Mouse (Mus musculus) frontal cortex, adult 2 months (tissue): Measurements from ENCODE around the gene Ccdc13. TPM values are rescaled to one million over a fixed set of nuclear protein-coding genes. Genes with fewer than 3 reads are reported as not detected.

Experiments used
- DNase-seq, 2 experiments: peaks; one replicate each; pipeline ENCODE4 v3.0.0; 2022; ENCODE audit warnings: low spot score in 1 of 2; ENCODE audit errors: extremely low spot score in 1 of 2
- polyA plus RNA-seq: library from polyadenylated mRNA; depleted of rRNA; stranded (reverse); fragments of >200 nt; gene quantifications from 2 replicates; pipeline ENCODE4 v1.2.3, GENCODE M21; 2012; rRNA removed

The Ccdc13 gene
- polyA plus RNA-seq, 1 experiment = 12.6 TPM

DNA sequence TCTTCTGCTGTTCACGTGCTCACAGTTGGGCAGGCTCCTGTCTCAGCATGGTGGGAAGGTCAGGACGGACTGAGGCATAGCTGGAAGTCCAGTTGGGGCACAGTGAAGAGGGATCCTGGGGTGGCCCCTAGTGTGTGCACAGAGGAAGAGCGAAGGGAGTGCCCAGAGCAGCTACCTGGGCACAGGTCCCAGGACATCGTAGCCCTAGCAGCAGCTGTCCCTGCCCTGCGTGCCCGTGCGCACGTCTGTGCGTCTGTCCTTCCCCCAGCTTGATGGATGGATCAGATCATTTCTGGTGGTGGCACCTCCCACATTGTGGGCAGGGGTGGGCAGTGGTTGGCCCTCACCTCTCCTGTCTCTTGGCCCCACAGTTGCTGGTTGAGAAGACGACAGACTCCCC, 77.0 kb downstream of the Ccdc13 start:
- no peak for DNase-seq

DNA sequence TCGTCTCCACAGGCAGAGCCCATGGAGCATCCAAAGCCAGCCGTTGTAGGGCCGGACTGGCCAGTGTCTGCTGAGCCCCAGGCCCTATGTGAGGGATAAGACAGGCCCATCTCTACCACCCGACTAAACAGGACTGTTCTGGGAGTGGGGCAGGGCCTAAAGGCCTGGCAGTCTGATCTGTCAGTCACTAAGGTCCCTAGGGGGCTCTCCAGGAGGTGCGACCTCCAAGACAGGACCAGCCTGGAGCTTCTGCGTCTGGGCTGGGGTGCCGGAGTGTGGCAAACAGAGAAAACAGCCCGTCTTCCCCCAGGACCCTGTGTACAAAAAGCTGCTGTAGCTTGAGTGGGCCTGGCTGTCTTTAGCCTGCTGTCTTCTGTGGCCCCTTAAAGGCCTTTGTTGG, 77.5 kb downstream of the Ccdc13 start:
- DNase-seq = no peak

DNA sequence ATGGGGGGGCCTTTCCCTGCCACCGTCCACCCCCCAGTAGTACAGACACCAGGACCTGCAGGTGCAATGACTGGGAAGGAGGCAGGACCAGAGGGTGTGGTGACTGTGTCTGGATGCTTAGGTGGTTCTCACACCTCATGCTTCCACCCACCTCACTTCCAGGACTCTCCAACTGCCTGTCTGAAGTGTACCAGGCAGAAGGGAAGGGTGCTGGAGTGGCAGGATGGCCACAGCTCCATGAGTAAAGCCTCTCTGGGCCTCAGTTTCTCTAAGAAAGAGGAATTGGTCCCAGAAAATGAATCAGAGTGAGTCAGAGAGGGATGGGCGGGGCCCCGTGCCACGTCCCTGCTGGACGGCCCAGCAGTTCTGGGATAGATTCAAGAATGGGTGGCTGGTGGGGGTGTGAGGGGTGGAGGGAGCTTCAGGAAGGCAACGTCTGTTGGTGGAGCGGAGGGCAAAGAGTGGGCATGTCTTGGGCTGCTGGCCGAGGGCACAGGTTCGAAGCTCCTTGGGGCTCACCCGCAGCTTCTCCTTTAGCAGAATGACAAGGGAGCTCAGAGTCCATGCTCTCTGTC, 78.1 kb downstream of the Ccdc13 start:
- no peak for DNase-seq

DNA sequence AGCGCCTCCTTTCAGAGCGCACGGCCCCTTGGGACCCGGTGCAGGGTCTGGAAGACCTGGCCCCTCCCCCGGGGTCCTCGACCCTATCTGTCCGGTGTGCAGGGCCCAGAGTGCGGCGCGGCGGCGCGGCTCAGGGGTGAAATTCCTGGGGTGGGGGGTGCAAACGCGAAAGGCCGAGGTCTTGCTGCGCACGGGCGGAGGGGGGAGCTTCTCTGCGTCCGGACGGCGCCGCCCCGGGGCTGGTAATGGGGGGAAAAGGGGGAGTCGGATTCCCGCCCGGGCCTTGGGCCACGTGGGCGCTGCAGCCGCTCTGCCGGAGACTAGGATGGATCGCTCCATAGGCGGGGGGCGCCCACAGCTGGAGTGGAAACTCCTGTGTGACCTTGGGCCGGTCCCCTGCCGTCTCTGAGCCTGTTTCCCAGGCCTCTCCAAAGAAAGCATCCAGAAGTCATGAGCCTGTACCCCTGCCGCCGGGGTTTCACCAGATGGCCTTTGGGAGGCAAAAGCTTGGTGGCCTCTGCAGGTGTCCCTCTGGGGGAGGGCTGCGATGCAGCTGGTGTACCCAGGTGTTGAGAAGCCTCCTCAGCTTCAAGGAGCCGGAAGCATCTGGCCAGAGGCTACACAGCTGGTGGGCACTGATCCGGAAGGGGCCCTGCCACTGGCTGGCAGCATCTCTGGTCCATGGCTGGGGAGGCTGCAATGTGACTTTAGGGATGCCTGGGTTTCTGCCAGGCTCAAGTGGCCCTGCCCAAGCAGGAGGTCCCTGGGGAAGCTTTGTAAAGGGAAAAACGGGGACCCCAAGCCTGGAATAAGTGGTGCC, 78.8 kb downstream of the Ccdc13 start:
- peak in 1 of 2 experiments; percentile 59 for DNase-seq

DNA sequence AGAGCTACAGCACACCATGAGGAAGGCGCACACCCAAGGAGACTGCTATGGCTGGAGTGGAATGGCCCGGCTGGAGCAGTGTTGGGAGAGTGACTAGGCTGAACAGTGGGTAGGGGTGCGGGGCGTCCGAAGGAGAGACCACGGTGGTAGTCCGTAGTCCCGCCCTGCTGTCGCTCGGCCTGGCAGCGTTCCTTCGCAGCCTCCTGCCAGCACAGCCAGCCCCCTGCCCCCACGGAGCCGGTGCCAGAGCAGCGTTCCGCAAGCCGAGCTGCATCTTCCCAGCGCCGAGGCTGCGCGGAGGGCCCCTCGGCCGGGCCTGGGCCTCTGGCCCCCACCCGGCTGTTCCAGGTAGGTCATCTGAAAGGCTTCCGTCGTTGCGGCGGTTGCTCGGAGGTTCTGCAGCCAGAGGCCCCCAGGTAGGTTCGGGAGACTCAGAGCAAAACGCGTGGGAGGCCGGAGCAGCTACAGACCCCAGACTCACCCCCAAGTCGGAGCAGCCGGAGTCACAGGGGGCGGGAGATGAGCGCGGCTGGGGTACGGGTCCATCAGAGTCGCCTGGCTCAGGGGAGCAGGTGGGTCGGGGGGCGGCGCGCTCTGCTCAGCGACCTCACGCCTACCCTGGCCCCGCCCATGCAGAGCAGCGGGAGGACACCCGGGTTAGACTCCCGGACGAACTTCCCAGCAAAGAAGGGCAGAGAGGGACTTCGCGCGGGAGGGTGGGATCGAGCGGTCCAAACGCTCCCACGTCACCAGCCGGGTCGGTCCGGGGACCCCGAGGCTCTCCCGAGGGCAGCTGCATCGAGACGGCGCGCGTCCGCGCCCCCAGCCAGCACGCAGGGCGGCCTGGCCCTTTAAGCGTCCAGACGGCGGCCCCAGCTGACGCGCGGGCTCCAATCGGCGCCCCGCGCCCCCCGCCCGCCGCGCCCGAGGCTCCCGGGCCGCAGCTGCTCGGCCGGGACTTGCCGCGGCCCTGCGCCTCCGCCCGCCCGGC, 79.9 kb downstream of the Ccdc13 start, which contains the start of gene Zfp651:
Gene Zfp651, plus strand, starts transcription at position 240 of the 991 bp plus-strand sequence.
- DNase-seq = peak in 1 of 2 experiments; percentile 70

DNA sequence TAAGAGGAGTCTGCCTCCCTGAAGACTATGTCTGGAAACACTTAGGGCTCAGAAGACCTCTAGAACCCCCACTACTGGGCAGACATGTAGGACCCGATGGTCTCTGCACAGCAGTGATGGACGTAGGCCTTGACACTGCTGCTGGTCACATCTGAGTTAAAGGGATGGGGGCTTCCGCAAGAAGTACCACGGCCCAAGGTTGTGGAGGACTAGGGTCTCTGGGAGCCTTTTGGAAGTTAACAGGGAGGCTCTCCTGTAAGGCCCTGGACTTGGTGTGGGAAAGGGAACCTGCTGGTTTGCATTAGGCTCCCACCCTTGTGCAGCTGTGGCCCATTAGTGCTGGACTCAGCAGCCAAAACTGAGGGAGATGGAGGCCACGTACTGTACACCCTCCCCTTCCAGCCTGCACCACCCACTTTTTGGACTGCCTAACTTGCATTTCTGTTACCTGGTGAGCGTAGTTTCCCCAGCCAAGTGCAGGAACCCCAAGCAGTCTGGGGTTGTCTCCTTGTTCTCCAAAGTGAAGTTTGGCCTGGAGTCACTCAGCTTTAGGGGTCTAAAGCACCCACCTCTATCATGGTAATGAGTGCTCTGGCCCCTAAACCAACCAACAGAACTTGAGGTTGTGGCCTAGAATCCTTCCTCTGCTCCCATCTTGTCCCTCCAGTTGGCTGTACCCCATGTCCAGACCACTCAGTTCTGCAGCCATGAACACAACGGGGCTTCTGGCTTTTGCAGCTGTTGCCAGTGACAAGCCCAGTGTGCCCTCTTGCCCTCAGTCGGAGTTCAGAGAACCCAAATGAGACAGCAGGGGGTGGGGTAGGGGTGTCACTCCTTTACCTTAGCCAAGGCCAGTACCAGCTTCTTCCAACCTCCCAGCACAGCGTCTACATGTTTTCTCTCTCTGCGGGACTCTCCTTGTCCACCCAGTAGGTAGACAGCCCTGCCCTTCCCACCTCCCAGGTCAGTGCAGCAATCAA, 81.1 kb downstream of the Ccdc13 start:
- no peak for DNase-seq

DNA sequence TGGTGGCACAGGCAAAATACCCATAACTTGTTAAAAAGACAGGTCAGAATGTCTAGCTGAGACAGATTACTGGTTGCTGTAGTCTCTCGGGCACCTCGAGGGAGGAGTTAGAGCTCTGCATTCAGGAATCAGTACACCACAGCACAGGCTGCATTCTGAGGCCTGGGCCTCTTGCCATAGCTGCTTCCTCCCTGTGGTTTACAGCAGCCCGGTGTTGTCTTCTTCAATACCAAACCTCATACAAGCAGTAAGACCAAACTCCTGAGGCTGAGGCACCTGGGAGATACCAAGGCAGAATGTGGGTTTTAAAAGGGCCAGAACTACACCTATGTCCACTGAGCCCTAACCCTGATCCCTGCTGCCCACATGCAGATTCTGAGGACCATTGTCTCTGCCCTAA, 81.8 kb downstream of the Ccdc13 start:
- DNase-seq = no peak

DNA sequence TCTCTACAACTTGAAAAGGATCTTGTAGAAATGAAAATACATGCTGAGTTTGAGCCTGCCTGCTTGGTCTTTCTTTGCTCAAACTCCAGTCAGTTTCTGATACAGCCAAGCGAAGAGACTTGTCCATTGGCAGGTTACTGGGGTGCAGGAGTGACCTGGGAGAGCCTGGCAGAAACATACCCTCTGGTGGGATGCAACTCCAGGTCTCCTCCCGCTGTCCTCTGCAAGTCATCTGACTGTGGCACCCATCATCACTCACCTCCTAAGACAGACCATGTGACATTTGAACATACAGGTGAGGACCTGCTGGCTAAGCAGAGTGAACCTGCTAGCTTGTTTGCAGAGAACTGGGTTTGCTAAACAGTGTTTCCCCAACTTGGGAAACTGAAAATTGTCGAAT, 82.5 kb downstream of the Ccdc13 start:
- DNase-seq = no peak

DNA sequence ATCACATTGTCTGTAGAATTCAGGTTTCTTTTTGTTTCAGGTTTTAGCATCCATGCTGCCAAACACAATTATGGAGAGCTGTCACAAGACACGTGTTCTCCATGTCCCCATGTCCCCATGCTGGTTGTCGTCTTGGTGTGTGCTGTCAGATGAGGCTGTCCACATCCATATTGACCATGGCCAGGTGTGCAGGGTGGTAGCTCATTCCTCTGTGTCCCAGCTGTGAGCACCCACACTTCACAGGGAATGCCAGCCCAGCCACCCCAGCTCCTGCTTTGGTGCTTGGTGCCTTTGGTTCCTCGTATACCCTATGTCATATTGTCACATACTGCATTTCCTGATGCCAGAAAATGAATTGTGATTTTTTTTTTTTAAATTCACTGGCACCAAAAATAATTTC, 84.6 kb downstream of the Ccdc13 start:
- DNase-seq = no peak

DNA sequence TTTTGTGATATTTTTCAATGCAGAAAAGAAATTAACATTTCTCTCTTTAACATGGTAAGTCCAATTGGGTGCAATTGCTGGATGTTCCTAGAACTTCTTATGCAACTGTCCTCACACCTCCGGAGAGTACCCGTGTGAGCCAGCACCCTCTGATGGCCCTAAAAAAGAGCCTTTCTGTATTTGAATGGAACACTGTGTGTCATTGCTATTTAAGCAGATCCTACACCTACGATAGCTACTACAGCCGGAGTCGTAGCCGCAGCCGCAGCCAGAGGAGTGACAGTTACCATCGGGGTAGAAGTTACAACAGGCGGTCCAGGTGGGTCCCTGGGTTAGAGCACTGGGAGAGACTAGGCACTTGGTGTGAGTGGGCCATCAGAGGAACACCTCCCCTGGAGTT, 86.5 kb downstream of the Ccdc13 start:
- peak in 1 of 2 experiments; percentile 62 for DNase-seq

Other genes starting within 250 kb of the Ccdc13 start
- 0.54 and 1.3 TPM in 2 replicates for gene Lyzl4, start 197.4 kb downstream of the Ccdc13 start, polyA plus RNA-seq
- gene Vipr1, start 196.7 kb downstream of the Ccdc13 start, polyA plus RNA-seq = 15.4 and 16.9 TPM in 2 replicates
- gene Sec22c, start 134.0 kb downstream of the Ccdc13 start, polyA plus RNA-seq = 14.6 and 16.9 TPM in 2 replicates
- 101 and 118 TPM in 2 replicates for gene Ss18l2, start 129.1 kb downstream of the Ccdc13 start, polyA plus RNA-seq
- gene Nktr, start 120.3 kb downstream of the Ccdc13 start, polyA plus RNA-seq = 133 and 161 TPM in 2 replicates
- gene Zfp651, start 80.1 kb downstream of the Ccdc13 start, polyA plus RNA-seq = 98.0 and 101 TPM in 2 replicates
- 10.1 and 11.4 TPM in 2 replicates for gene Klhl40, start 61.9 kb downstream of the Ccdc13 start, polyA plus RNA-seq
- gene Hhatl, start 47.0 kb downstream of the Ccdc13 start, polyA plus RNA-seq = 17.7 and 19.6 TPM in 2 replicates
- 82.0 and 93.0 TPM in 2 replicates for gene Higd1a, start 18.9 kb upstream of the Ccdc13 start, polyA plus RNA-seq
- gene Ackr2, start 58.9 kb upstream of the Ccdc13 start, polyA plus RNA-seq = 2.6 and 3.3 TPM in 2 replicates
- not detected in 2 replicates for gene Cyp8b1, start 76.8 kb upstream of the Ccdc13 start, polyA plus RNA-seq
- gene Fam198a, start 111.5 kb upstream of the Ccdc13 start, polyA plus RNA-seq = 6.2 and 7.4 TPM in 2 replicates
- gene Pomgnt2, start 157.6 kb upstream of the Ccdc13 start, polyA plus RNA-seq = 27.7 and 32.3 TPM in 2 replicates